Mouse (Mus musculus) liver (tissue): ENCODE measurements around the gene Anks6.

Experiments used
- DNase-seq: peaks from one replicate; pipeline ENCODE4 v3.0.0-alpha.2; 2020; ENCODE audit warnings: mixed read lengths

Anks6 gene

GRCm38 (mm10) chr4:47043866-47044265 lies 13.4 kb downstream of the Anks6 start:
- no peak for DNase-seq

DNA sequence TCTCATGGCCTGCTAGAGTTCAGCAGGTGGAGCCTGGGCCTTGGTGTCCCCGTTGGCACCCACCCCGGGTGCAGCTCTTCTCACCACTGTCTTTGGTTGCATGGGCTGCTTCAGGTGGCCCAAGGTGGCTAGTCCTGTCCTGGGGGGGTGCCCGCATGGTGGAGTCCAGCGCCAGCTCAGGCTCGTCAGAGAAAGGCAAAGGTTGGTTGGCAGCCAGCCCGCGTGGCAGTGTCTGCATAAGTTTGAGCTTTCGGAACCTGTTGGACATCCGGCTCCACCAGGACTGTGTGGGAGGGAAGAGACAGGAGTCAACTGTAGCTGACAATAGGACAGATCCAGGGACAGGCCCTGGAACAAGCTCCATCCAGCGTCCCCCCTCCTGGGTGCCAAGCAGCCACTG lies 17.6 kb downstream of the Anks6 start:
- no peak for DNase-seq

GRCm38 (mm10) chr4:47037321-47037657 lies 19.9 kb downstream of the Anks6 start:
- DNase-seq: peak; percentile 79

GRCm38 (mm10) chr4:47036486-47037320 lies 20.5 kb downstream of the Anks6 start:
- DNase-seq: no peak

DNA sequence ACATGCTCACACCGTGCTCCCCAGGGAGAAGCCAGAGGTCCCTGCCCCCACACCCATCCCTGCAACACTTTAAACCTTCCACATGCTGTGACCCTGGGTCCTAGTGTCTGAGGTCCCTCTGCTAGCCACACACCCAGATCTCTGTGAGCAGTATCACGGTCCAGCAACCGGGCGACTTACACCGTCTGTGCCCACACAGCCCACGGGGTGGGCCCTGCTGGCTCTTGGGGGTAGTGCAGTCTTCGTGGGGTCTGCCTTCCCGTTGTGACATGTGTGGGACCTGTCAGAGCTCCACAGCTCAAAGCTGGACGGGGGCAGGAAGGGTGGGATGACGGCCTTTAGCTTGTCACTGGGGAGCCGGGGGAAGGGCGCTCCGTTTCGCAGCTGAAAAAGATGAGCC lies 21.7 kb downstream of the Anks6 start:
- no peak for DNase-seq

- no peak for DNase-seq
Measured at GRCm38 (mm10) chr4:47032171-47032570, 25.1 kb downstream of the Anks6 start.

DNA sequence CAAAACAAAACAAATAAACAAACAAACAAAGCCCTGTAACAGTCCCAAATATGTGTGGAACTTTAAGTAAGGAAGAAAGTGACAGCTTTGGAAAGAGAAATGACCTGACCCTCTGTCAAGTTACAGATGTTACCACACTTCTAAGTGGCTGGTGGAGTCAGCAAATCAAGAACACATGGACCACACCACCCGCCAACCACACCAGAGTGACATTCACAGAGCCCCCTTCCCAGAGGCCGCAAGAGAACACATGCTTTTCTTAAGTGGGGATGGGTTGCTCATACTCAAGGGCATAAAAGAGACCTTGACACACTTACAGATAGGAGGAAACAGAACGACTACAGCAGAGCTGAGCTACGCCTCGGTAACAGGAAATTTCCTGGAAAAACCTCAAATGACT lies 28.4 kb downstream of the Anks6 start:
- no peak for DNase-seq

- DNase-seq: no peak
Measured at GRCm38 (mm10) chr4:47023949-47024348, 33.3 kb downstream of the Anks6 start.

DNA sequence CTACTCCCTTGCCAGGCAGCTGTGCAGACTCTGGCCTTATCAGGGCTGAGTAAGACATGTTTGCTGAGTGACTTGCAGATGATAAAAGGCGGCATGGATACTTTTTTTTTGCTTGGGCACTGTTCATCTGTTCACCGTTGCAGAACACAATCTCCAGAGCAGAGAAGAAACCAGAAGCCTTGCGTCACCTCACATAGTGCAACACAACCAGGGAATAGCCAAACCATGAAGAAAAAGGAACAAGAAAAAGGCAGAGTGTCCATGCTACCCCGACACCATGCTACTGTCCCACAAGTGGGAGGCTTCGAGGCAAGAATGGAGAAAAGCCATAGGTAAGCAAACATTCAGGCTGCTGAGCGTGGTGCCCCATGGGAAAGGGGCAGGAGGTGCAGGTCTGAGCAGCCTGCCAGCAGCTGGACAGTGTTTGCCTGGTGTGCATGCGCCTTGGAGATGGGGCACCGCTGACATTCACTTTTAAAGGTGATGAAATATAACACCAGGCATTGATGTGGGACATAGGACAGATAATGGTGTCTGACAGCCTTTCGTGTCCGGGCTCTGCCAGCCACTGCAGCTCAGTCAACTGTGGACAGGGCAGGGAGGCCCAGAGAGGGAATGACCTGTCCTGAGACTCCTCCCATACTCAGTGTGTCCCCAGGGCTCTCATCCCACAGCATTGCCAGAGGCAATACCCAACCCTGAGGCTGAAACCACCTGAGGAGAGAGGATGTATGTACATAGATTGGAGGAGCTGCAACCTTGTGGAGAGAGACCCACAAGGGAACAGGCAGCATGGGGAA lies 34.2 kb downstream of the Anks6 start:
- no peak for DNase-seq

DNA sequence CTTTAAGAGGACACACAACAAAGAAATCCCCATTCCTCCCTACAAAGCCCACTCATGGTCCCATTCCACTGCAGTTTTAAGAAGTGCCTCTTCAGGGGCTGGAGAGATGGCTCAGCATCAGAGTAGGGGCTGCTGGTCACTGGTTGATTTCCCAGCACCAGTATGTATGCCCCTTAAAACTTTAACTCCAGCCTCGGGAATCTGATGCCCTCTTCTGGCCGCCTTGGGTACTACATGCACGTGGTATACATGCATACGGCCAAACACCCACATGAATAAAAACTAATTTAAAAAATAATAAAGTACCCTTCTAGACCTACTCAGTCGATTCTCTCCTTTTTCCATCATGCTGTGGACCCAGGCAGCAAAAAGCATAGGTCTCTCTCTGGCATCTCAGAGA lies 36.7 kb downstream of the Anks6 start:
- DNase-seq: peak; percentile 62

DNA sequence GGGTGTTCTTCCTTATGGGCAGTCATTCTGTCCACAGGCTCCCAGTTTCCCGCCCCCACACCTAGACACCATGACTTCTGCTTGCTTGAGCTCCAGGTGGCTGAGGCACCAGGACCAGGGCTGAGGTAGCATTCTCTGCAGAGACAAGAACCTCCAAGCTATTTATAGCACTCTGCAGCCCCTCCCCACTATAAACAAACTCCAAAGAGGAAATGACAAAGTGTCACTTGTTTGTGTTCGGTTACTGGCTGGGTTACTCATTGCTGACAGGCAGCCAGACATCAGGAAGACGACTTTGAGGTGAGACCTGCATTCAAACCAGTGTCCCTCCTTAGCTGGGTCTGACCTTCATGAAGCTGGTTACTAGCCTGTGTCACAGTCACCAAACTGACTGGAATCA lies 42.1 kb downstream of the Anks6 start:
- no peak for DNase-seq

DNA sequence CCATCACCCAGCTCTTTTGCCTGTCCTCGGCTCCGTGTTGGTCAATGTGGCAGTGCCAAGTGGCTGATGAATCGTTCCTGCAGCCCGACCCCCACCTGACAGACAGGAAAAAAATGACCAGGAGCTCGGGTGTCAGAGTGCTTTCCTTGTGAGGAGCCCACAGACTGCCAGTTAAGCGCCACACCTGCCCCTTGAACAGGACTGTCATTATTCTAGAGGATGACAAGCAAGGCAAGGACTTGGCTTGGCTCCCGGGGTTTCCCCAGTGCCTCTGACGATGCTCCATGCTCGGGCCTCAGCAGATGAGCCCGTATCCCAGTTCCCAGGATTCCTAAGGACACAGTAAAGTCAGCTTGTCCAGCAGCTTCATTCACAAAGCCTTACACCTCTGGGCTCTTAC lies 44.8 kb downstream of the Anks6 start:
- no peak for DNase-seq

DNA sequence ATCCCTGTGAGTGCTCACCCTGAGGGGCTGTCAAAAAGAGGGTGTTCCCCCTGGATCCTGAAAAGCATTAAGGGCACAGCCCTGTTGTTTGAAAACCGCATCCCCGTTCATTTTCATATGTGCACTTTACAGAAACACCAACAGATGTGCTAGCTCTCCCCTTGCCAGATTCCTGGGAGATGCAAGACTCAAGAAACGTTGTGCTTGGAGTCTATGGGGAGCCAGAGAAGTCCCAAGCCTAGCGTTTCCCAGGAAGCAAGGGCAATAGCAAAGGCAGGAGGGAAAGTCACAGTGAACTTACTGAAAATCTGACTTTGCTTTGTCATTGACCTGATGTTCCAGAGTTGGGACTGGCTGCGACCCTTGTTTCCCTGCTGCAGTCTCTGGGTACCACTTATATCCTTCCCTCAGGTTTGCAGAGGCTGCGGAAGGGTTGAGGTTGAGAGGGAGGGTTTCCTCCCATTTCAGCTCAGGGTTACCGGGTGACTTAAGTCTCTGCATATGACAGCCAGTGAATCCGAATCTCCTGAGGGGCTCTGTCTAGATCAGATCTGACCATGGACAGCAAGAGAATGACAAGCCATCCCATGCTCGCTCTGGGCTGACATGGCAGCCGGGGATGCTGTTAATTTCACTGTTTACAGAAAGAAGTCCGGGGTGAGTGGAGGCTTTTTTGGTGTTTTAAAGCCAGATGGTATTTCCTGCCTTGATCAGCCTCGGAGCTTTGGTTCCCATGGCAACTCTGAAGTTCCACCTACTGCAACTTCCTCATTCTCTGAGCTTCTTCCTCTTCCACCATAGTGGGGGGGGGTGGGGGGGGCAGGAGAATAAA lies 46.6 kb downstream of the Anks6 start:
- peak; percentile 32 for DNase-seq

DNA sequence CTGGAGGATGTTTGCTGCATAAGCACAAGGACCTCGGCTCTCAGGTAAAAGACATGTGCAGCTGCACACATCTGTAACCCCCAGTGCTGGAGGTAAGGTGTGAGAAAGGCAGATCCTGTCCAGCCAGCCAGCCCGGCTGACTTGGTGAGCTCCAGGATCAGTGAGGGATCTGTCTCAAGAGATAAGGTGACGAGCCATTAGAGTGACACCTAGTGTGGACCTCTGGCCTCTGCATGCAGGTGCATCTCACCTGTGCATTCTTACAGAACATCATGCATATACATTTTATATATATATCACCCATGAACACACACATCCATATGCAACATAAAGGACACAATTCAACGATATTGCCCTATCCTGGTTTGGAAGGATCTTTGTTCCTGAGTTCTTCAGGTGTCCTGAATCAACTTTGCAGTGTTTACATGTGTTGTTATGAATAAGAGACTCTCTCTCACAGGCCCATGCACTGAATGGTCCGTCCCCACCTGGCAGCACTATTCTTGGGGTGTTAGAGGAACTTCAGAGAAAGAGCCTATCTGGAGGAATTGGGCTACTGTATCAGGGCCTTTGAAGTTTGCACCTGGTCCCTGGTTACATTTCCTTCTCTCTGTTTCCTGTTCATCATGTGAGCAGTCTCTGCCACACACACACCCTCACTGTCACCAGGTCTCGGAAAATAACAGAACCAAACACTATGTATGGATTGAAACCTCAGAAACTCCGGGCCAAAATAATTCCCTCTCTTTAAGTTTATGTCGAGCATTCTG lies 56.4 kb downstream of the Anks6 start:
- DNase-seq: no peak

DNA sequence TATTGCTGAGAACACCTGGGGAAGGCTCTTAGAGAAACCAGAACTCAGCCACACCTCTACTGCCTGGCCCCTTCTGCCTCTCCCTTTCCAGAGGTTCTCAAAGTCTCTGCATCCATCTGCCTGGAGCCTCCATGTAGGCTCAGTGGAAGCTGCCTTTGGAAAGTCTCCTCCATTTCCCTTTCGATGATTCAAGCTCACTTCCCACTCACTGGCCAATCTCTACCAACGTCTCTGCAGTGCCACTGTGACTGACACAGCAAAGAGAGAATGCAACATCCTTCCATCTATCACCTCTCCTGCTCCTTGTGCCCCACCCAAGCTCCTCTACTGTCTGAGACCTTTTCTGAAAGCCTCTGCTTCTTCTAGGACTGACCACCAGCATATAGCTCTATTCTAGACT lies 59.3 kb downstream of the Anks6 start:
- no peak for DNase-seq

DNA sequence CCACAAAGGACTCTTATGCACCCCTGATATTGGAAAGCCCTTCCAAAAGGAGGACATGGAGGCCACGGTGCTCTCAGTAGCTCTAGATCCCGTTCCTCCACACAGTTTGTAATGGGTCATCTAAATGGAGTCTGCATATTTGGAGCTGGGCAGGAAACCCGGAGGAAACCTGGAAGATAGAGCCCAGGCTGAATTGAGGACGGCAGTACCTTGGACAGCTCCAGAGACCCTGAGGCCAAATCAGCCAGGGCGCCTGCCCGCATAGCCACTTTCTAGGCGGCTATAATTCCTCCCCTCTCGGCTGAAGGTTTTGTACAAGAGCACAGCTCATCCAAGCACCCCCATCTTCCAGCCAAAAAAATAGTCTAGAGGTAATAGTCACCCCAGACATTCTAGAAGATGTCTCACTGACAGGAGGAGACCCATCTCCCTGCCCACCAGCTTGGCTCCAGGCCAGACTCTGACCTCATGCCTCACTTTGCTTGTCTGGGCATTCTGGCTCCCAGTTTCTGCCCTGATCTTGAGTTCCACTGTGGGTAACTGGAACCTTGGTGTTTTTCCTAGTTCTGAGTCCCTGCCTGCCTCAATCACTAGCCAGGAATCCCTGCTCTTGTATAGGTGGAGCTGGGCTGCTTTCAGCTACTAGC lies 64.3 kb downstream of the Anks6 start:
- peak; percentile 49 for DNase-seq

GRCm38 (mm10) chr4:46991959-46992316 lies 65.3 kb downstream of the Anks6 start:
- no peak for DNase-seq

DNA sequence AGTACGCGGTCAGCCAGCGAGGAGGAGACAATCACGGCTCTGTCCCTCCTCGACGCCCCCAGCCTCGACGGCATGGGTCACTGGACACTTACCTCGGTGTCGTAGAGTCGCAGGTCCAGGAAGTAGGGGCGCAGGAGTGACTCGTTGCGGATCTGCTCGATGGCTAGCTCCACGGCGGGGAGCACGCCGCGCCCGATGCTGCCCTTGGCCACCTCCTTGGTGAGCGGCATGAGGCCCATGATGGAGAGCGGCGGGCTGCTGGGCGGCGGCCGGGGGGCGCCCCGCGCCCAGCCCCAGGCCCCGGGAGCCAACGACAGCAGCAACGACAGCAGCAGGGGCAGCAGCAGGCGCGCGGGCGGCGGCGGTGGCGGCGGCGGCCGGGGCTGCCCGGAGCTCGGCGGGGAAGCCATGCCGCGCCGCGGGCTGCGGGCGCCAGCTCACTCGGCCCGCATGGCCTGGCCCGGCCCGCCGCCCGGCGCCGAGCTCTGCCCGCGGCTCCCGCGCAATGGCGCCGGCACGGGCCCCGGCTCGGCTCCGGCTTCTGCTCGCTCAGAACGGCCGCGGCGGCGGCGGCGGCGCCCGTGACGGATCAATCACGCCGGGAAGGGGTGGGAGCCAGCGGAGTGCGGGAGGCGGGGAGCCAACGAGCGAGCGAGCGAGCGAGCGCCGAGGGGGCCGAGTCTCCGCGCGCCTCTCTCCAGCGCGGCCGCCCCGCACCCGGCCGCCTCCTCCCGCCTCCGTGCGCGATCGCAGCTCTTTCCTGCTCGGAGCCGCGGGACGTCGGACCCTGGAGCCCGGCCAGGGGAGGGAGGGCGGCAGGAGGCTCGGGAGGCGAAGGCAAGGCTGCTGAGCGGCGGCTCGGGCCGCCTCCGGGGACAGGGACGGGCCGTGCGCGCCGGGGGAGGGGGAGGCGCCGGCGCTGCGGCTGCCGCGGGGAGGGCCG lies 65.9 kb downstream of the Anks6 start, which contains the start of gene Gabbr2:
Gene Gabbr2, minus strand, starts transcription at position 858 of the 943 bp plus-strand sequence.
- no peak for DNase-seq

GRCm38 (mm10) chr4:46990281-46991015 lies 66.8 kb downstream of the Anks6 start:
- DNase-seq: peak; percentile 25

DNA sequence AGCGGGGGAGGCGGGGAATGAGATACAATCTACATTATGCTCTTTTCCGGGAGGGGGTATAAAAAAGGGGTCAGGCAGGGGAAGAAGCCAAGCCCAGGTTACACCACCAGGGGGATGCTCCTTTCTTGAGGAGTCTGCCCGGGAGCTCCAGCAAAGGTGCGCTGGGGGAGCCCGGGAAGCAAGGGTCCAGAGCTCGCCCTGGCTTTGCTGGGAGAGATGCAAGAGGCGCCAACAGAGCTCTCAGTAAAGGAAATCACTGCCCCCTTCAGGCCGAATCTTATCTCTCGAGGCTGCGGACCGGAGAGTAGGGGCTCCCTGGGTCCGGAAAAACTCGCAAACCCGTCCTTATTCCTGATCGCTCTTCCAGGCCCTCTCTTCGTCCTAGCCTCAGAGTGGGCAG lies 67.4 kb downstream of the Anks6 start:
- DNase-seq: peak; percentile 53
